Mouse (Mus musculus): ENCODE results near the gene Clba1. TPM values are rescaled to one million over a fixed set of nuclear protein-coding genes. Genes with fewer than 3 reads are reported as not detected.

Clba1 gene
- polyA plus RNA-seq (2017; shearing (Covaris generic)), result not detected

GRCm38 (mm10) chr12:112808587-112809364, at the start of gene Clba1:
Gene Clba1 (plus strand): TSS chr12:112808937.

DNA sequence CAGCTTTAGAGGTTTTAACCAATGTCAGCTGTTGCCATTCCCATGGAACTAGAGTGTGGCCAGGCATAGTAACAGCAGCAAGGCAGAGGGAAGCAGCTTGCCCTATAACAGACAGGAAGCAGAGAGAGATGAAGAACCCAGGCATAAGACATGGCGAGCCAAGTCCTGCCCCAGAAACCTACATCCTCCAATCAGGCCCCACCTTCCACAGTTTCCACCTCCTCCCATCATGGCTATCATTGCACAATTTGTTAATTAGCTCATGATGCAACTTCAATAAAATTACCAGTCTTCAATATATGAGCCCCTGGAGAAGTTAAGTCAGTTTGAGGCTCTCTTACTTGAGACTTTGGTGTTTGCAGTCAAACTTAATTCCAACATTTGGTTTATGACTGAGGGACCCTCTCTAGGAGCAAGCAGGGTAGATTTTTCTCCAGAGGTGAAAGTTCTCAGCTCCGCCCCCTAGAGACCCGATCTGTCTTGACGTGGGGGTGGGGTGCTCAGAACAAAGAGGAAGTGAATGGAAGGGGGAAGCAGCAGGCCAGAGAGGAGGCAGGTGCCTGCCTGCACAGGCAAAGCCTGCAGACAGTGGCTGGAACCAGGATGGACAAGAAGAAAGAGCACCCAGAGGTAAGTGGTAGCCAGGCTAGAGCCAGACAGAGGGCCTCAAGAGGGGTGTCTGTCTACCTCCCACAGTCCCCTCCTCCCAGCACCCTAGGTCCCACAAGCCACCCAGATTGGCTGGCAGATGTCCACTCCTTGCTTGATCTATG, 48.4 kb upstream of the Clba1 start, which contains the start of gene Pld4:
Pld4 (plus strand) TSS at position 502 of the 773 bp plus-strand sequence.

GRCm38 (mm10) chr12:112801864-112802846, 6.6 kb upstream of the Clba1 start, which contains the start of gene Ahnak2:
Gene Ahnak2 (minus strand): TSS chr12:112802657.

DNA sequence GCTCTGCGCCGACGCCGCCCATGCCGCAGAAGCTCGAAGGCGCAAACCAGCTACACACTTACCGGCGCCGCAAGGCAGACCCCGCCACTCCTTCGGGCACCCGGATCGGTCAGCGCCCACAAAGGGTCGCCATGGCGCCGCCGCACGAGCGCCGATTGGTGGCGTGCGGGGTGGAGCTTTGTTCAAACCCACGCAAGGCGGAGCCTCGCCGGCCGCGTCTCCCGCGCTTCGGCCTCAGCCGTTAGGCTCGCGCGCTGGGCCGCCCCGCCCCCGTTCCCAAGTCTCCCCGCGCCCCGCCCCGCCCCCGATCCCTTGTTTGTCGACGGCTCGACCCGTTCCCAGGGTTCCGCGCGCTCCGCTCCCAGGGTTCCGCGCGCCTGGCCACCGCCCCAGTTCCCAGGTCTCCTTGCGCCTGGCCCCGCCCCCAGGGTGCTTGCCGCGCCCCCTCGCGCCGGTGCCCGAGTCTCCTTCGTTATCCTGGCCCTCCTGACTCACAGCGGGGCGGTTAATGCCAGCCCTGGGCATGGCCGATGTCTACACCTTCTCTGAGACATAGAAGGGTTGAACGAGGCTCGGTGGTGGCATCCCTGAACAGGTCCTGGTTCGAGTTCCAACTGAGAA, 20.6 kb downstream of the Clba1 start, which contains the start of gene Cdca4:
Cdca4 (minus strand) TSS at position 180 of the 621 bp plus-strand sequence.

Other genes with a start within 250 kb of the Clba1 start
- gene Inf2, start 220.2 kb upstream of the Clba1 start, polyA plus RNA-seq (2017; shearing (Covaris generic)), result 14.0 TPM
- gene Adssl1, start 188.9 kb upstream of the Clba1 start, polyA plus RNA-seq (2017; shearing (Covaris generic)), result 2.9 TPM
- 43.4 TPM for gene Siva1, start 164.3 kb upstream of the Clba1 start, polyA plus RNA-seq (2017; shearing (Covaris generic))
- gene Akt1, start 134.1 kb upstream of the Clba1 start, polyA plus RNA-seq (2017; shearing (Covaris generic)), result 7.5 TPM
- gene Zbtb42, start 130.1 kb upstream of the Clba1 start, polyA plus RNA-seq (2017; shearing (Covaris generic)), result 1.3 TPM
- 2.7 TPM for gene Cep170b, start 88.5 kb upstream of the Clba1 start, polyA plus RNA-seq (2017; shearing (Covaris generic))
- 2.5 TPM for gene Pld4, start 48.3 kb upstream of the Clba1 start, polyA plus RNA-seq (2017; shearing (Covaris generic))
- not detected for gene Ahnak2, start 6.3 kb upstream of the Clba1 start, polyA plus RNA-seq (2017; shearing (Covaris generic))
- gene Cdca4, start 20.5 kb downstream of the Clba1 start, polyA plus RNA-seq (2017; shearing (Covaris generic)), result 94.4 TPM
- gene Gpr132, start 59.3 kb downstream of the Clba1 start, polyA plus RNA-seq (2017; shearing (Covaris generic)), result 45.1 TPM
- gene Jag2, start 120.8 kb downstream of the Clba1 start, polyA plus RNA-seq (2017; shearing (Covaris generic)), result 3.5 TPM
- 66.8 TPM for gene Nudt14, start 133.2 kb downstream of the Clba1 start, polyA plus RNA-seq (2017; shearing (Covaris generic))
- gene Btbd6, start 167.5 kb downstream of the Clba1 start, polyA plus RNA-seq (2017; shearing (Covaris generic)), result 4.8 TPM
- gene Brf1, start 191.8 kb downstream of the Clba1 start, polyA plus RNA-seq (2017; shearing (Covaris generic)), result 18.8 TPM
- gene Pacs2, start 205.6 kb downstream of the Clba1 start, polyA plus RNA-seq (2017; shearing (Covaris generic)), result 5.2 TPM